Mouse (Mus musculus) Muller cell, postnatal 12 days (primary cell): ENCODE measurements at regions not wholly inside any gene's neighbourhood (a gene's known extent, or its start where the extent isn't known, plus 50 kb on each side); places are given as distances from the start of the nearest gene placed in this dataset.

ENCODE experiments used
- DNase-seq: peaks from one replicate; pipeline ENCODE4 v3.0.0-alpha.2; 2015; ENCODE audit errors: inconsistent ontology term

- DNase-seq: no peak
Observed at GRCm38 (mm10) chr10:7268386-7269033, 56.5 kb upstream of the Cnksr3 start.

GRCm38 (mm10) chr10:7267903-7268302 is 55.9 kb upstream of the Cnksr3 start:
- DNase-seq: no peak

GRCm38 (mm10) chr10:7267106-7267505 is 55.1 kb upstream of the Cnksr3 start:
- no peak for DNase-seq

- DNase-seq: no peak
Observed at GRCm38 (mm10) chr10:7265412-7265811, 53.4 kb upstream of the Cnksr3 start.

- no peak for DNase-seq
Observed at GRCm38 (mm10) chr10:7264721-7265120, 52.7 kb upstream of the Cnksr3 start.
